Mouse (Mus musculus): ENCODE measurements around the gene Ift52.
"Not testable (repeated sequence)": the region's sequence is repeated elsewhere in the genome, so short reads cannot be mapped to it uniquely, and the experiment has no call there.

Gene Ift52

DNA sequence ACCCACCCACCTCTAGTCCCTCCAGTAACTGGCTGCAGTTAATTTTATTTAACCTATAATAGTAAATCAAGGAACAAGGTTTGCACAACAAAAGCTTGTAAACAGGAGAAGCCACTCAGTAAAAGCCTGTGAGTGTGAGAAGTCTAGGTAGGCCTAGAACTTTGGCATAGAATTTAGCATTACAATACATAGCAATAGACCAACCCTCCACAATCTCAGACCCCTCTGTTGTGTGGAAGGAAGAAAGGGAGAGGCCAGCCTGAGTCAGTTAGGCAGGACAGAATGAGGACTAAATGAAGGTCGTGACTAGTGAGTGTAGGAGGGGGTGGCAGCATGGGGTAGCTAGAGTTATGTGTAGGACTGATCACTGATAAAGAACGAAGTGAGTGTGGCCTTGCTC, 14.6 kb downstream of the Ift52 start:
- no peak for DNase-seq

- peak in 1 of 2 experiments; percentile 17 for DNase-seq
Measured at GRCm38 (mm10) chr2:163032622-163033021, 15.5 kb downstream of the Ift52 start.

DNA sequence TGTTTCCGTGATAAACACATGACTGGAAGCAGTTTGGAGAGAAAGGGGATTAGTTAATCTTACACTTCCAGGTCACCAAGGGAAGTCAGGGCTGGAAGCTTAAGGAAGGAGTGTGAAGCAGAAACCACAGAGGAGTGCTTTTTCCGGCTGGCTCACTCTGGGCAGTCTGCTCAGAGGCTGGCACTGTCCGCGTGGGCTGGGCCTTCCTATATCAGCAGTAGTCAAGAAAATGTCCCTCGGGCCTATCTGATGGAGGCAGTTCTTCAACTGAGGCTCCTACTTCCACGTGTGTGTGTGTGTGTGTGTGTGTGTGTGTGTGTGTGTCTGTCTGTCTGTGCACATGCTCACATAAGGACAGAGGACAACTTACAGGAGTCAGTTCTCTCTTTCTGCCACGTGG, 22.8 kb downstream of the Ift52 start:
- DNase-seq = no peak

DNA sequence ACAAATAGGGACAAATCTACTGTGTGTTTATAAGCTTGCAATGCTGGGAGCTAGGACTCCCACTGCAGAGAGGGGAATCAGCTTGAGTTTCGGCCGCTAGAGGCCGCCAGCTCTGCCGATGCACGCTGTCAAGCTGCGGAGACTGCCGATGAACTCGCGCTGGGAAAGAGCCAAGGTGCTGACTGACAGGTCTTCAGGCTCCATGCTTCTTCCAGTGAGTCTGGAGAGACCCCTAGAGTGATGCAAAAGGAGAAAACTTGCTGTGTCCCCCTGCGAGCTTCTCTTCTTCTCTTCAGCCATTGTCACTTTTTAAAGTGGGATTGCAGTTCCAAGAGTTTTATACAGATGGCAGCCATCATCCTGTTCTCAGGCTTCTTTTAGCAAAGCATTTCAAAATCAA, 31.0 kb downstream of the Ift52 start:
- DNase-seq = peak; percentile 64 to 68

DNA sequence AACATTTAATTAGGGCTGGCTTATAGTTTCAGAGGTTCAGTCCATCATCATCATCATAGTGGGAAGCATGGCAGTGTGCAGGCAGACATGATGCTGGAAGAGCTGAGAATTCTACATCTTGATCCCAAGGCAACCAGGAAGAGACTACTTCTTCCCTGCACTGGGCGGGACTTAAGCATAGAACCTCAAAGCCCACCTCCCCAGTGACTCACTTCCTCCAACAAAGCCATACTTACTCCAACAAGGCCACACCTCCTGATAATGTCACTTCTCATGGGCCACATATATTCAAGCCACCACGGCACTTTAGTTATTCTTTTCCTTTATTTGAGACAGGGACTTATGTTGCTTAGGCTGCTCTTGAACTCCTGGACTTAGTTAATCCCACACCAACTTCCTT, 32.0 kb downstream of the Ift52 start:
- no peak for DNase-seq

DNA sequence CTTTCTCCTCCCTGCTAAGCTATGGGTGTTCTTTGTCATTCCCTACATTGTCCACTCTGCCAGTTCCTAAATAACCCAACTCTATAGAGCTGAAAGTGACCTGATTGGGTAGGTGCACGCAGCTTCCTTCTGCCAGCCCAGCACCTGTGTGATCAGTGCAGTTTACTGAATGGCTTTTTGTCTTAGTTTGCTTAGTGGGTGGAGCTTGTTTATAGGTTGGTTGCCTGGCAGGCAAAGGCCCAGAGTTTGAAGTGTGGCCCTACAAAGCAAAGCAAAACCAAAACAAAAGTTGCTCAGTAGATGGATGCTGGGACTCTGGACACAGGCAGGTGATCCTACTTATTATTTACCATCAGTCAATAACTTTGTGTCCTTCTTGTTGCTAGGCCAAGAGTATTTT, 34.5 kb downstream of the Ift52 start:
- DNase-seq = peak; percentile 24 to 40

DNA sequence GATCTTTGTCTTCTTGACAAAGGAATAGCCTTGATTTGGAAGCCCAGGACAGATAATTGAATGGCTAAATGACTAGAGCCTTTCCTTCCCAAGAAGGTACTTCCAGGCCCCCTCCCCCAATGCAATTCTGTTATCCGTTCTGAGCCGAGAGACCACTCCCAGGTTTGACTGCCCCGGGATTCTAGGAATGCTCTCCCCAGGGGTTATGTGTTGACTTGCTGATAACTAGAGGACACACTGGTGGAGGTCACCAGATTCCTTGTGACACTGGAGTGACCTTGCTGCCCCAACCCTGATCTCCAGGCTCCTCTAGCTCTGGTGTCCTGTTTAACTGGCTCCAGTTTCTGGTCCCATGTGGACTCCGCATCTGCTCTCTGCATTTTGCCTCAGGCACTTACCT, 34.9 kb downstream of the Ift52 start:
- DNase-seq = peak; percentile 8 to 33

GRCm38 (mm10) chr2:163052826-163053225, 35.7 kb downstream of the Ift52 start:
- DNase-seq = no peak

- peak; percentile 95 to 97 for DNase-seq
Measured at GRCm38 (mm10) chr2:163054335-163054840, 37.2 kb downstream of the Ift52 start, which contains the start of gene Mybl2. Gene Mybl2 (plus strand): TSS chr2:163054687.

DNA sequence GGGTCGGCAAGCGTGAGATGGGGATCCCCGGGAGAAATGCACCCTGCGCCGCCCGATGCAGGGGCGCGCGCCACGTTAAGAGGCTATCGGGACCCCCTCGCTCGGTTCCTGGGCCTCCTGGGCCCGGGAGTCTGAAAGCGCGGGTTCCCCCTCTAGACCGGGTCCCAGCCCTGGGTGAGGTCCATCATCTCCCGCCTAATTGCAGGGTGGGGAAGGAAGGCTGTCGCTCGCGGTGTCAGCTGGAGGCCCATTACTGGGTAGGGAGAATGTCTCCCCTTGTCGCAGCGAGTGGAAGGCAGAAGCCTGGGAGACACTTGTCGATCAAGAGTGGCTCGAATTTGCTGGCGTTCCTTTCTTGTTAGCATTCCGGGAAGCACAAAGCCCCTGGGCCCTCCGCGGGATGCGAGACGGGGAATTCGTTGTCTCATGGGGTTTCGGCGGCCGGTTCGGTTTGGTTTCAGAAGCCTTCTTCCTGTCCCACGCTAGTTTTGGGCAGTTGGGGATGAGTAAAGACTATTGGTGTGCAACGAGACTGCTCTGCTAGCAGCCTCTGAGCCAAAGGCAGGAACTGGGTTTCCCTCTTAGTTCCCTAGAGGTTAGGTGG, 37.8 kb downstream of the Ift52 start:
- no peak for DNase-seq

- no peak for DNase-seq
Measured at GRCm38 (mm10) chr2:163055715-163056114, 38.6 kb downstream of the Ift52 start.

DNA sequence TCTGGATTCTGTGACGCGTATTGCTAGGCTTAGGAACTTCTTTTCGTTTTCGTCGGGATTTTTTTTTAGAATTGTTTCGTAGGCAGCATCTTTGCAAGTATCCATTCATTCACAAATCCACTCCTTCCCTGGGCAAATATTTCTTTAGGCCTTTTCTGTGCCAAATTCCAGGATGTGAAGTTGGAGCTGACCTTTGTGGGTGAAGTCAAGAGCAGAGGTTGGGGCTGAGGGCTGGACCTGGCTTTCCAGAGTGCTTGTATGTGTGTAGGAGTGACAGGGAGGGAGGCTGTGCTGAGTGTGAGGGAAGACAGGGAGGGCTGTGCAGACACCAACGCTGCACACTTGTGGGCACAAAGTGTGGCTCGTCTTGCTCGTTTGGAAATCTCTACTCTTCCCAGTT, 39.4 kb downstream of the Ift52 start:
- DNase-seq = peak; percentile 18 to 45

DNA sequence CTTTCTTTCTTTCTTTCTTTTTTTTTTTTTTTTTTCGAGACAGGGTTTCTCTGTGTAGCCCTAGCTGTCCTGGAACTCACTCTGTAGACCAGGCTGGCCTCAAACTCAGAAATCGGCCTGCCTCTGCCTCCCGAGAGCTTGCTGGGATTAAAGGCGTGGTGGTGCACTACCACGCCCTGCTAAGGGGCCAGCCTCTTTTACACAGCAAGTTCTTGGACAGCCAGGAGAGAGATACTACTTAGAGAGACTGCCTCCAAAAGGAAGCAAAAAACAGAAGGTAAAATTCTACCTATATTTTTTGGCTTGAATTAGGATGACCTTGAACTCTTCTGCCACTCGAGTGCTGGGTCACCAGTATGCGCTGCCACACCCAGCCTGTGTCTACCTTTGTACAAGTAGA, 41.8 kb downstream of the Ift52 start:
- DNase-seq = not testable (repeated sequence)

GRCm38 (mm10) chr2:163060630-163061029, 43.5 kb downstream of the Ift52 start:
- no peak for DNase-seq

DNA sequence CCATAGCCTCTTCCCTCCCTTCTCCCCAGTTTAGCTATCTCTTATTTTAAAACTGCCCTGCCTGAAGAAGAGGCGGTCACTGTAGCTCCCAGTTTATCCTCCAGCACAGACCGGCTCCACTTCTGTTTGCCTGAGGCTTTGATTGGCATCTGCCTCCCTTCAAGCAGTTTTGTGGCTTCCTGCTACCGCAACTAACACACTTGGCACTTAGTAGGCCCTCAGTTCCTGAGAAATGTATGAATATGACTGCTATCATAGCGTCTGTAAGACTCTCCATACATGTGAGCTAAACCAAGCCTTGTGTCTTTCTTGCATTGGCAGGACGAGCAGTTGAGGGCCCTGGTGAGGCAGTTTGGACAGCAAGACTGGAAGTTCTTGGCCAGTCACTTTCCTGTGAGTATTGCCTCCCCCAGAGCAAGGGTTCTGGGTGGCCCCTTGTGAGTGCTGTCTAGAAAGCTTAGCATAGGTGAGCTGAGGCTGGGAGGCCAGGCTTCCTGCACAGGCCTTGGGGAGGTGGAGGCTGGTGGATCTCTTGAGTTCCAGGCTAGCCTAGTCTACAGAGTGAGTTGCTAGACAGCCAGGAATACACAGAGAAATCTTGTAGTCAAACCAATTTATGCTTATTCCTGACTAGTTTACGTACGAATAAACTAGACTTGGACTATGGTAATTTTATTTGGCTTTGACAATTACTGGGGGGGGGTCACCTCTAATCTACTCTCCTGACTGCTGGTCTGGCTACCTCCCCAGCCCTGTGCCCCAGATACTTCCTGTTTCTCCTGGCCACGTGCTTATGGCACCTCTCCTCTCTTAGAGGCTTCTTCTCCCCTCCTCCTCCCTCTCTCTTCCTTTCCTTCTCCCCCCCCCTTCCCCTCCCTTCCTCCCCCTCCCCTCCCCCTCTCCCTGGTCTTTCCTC, 44.3 kb downstream of the Ift52 start:
- DNase-seq = no peak

DNA sequence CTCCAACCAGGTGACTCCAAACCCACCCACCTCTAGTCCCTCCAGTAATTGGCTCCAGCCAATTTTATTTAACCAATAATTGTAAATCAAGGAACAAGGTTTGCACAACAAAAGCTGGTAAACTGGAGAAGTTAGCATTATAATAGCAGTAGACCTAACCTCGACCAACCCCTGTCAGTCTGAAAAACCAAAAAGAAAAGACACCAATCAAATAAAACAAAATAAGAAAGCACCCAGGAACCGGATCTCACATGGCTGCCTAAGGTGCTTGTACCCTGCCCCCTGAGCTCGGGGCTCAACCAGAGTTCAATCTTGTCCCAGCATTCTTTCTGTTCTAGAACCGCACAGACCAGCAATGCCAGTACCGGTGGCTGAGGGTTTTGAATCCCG, 45.0 kb downstream of the Ift52 start:
- no peak for DNase-seq

DNA sequence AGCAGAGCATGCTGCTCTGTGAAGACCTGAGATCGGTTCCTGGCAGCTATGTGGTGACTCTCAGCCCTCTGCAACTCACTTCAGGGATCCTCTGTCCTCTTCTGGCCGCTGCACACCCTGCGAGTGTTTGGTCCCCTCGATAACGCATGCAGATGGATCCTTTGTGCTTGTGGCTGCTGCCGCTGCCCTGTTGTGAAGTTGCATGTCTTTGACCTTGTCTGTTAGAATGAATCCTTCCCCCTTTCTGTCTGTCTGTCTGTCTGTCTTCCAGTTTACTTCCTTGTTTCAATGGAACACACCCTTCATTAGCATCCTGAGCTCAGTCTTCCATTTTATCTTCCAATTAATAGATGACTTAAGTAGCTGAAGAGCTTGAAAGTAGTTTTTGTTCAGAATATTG, 49.2 kb downstream of the Ift52 start:
- no peak for DNase-seq

DNA sequence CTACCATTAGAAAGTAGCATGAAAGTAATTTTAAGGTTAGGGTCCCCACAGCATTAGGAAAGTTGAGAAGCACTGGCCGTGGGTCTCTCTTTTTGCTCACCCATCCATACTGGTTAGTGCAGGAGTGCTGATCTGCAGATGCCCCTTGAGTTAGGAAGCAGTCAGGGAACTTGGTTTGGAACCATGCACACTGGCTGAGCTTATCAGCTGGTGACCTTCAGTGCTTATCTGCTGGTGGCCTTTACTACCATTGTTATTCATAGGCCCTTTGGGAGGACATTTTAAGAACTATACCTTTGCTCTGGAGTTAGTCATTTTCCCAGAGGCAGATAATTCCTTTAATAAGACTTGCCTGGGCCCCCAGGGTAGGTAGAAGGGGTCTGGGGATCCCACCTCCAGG, 50.1 kb downstream of the Ift52 start:
- no peak for DNase-seq

DNA sequence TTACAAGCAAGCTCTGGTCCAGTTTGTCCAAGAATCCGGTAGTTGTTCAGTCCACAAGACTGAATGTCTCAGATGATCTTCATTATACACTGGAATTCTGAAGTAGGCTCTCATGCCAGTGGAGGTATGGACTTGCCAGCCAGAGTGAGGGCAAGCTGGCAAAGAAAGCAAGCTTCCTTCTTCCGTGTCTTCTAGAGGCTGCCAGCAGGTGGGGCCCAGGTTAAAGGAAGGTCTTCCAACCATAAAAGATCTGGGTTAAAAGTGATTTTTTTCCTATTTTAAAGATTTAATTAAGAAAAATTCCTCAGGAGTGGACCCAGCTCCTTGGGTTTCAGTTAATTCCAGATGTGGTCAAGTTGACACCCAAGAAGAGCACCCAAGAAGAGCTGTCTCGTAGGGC, 53.1 kb downstream of the Ift52 start:
- DNase-seq = no peak

- no peak for DNase-seq
Measured at GRCm38 (mm10) chr2:163071590-163071989, 54.4 kb downstream of the Ift52 start.

GRCm38 (mm10) chr2:163073023-163073757, 56.0 kb downstream of the Ift52 start:
- DNase-seq = no peak

DNA sequence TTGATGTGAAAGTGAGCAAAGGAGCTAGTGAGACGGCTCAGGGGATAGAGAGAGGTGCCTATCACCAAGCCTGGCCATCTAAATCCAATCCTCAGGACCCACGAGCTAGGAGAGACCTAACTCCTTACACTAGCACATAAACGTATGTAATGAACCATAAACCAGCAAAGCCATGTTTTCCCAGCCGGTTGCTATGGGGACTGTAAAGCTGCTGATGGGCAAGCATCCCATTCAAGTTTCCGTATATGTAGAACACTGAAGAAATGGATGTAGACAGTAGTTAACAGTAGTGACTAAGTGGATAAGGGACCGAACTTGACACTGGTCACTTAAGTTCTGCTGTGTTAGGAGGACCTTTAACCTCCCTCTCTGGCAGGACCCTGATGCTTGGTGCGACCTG, 56.9 kb downstream of the Ift52 start:
- no peak for DNase-seq

DNA sequence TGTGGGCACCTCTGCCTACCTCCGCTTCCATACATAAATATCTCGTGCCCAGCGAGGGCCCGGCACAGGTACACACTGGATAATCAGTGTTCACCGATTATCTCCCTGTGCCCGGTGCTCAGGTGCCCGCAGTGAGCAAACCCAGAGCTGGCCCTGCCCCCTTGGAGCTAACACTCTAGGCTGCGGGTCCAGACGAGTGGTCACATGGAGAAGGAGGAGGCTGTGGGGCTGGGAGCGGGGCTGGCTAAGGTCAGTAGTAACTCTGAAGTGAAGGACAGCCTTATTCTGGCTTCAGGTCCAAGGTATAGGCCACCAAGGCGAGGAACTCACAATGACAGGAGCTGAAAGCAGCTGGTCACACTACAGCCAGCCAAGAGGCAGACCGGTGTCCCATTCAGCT, 57.7 kb downstream of the Ift52 start:
- no peak for DNase-seq
